Mouse (Mus musculus) midbrain, embryonic 13.5 days (tissue): ENCODE measurements at regions not wholly inside any gene's neighbourhood (a gene's known extent, or its start where the extent isn't known, plus 50 kb on each side); places are given as distances from the start of the nearest gene placed in this dataset.
A peak's percentile ranks its signal among the peaks of the same experiment; 100 is the strongest.

Source experiments
- ATAC-seq: fragments of 200-750 bp; cut with Nextera tagmentation; 2 replicates; pipeline ENCODE4 v1.8.0; 2017; ENCODE audit warnings: mild to moderate bottlenecking, moderate TSS enrichment, moderate library complexity
- H3K27ac ChIP-seq: fragments of 300-500 bp; sonication (generic); 2 replicates; pipeline ENCODE4 v1.5.1; 2015; ENCODE audit warnings: inconsistent platforms, mild to moderate bottlenecking, moderate library complexity
- H3K27me3 ChIP-seq: fragments of 300-500 bp; sonication (generic); 2 replicates; pipeline ENCODE4 v1.6.1; 2015; ENCODE audit warnings: mild to moderate bottlenecking, inconsistent platforms
- H3K36me3 ChIP-seq: fragments of 300-500 bp; sonication (generic); 2 replicates; pipeline ENCODE4 v1.6.1; 2015; ENCODE audit warnings: mild to moderate bottlenecking, inconsistent platforms
- H3K4me1 ChIP-seq: fragments of 300-500 bp; sonication (generic); replicated peaks from 2 replicates; pipeline ENCODE4 v1.6.1; 2015; ENCODE audit warnings: inconsistent platforms
- H3K4me2 ChIP-seq: fragments of 300-500 bp; sonication (generic); replicated peaks from 2 replicates; pipeline ENCODE4 v1.6.1; 2015; ENCODE audit warnings: moderate library complexity, mild to moderate bottlenecking, inconsistent platforms
- H3K4me3 ChIP-seq: fragments of 300-500 bp; sonication (generic); replicated peaks from 2 replicates; pipeline ENCODE4 v1.5.1; 2015; ENCODE audit warnings: mild to moderate bottlenecking, inconsistent platforms
- H3K9ac ChIP-seq: fragments of 300-500 bp; sonication (generic); replicated peaks from 2 replicates; pipeline ENCODE4 v1.6.1; 2015; ENCODE audit warnings: mild to moderate bottlenecking, inconsistent platforms
- H3K9me3 ChIP-seq: fragments of 300-500 bp; sonication (generic); 2 replicates; pipeline ENCODE4 v1.6.1; 2016; ENCODE audit warnings: mild to moderate bottlenecking, inconsistent platforms
- WGBS: fragments of 180-500 bp; shearing (Covaris S2); methylation state at CpG from one replicate; pipeline ENCODE4 v1.1.7; 2015; 5-methylcytosine and 5-hydroxymethylcytosine counted together

- WGBS, result 77% methylated on average over 3 of the region's 3 CpGs
- peak; percentile 75 for ATAC-seq
- H3K4me3 ChIP-seq, result no peak overlapping the region
- H3K4me1 ChIP-seq, result no peaks in the 10 kb centered on the region
- no peak overlapping the region for H3K27ac ChIP-seq
- no peaks in the 10 kb centered on the region for H3K9me3 ChIP-seq
- H3K4me2 ChIP-seq, result no peak overlapping the region
- no peaks in the 10 kb centered on the region for H3K27me3 ChIP-seq
- H3K9ac ChIP-seq, result no peak overlapping the region
- H3K36me3 ChIP-seq, result no peaks in the 10 kb centered on the region
These were observed 809.7 kb downstream of the Dpp10 start for GRCm38 (mm10) chr1:123235621-123236020.

- Histone ChIP-seq H3K4me3 (no peak overlapping the region), H3K27ac (no peak overlapping the region), H3K9me3 (no peaks in the 10 kb centered on the region), H3K4me1 (no peaks in the 10 kb centered on the region), H3K27me3 (no peaks in the 10 kb centered on the region), H3K36me3 (no peaks in the 10 kb centered on the region), H3K4me2 (no peak overlapping the region), H3K9ac (no peak overlapping the region)
- ATAC-seq, result no peak
These were observed 824.4 kb downstream of the Dpp10 start for GRCm38 (mm10) chr1:123220932-123221331.

GRCm38 (mm10) chr1:123220494-123220893 is 824.9 kb downstream of the Dpp10 start:
- Histone ChIP-seq H3K9ac (no peak overlapping the region), H3K9me3 (no peaks in the 10 kb centered on the region), H3K27ac (no peak overlapping the region), H3K4me3 (no peak overlapping the region), H3K36me3 (no peaks in the 10 kb centered on the region), H3K4me1 (no peaks in the 10 kb centered on the region), H3K27me3 (no peaks in the 10 kb centered on the region), H3K4me2 (no peak overlapping the region)
- ATAC-seq, result no peak
- WGBS, result 83% methylated on average over 2 of the region's 2 CpGs
